Mouse (Mus musculus) forebrain, embryonic 10.5 days (tissue): Measurements from ENCODE around the gene Ehd1. TPM values are rescaled to one million over a fixed set of nuclear protein-coding genes. Genes with fewer than 3 reads are reported as not detected.
"Not testable (repeated sequence)": the region's sequence is repeated elsewhere in the genome, so short reads cannot be mapped to it uniquely, and the experiment has no call there.

Source experiments
- DNase-seq: peaks from one replicate; pipeline ENCODE4 v3.0.0-alpha.2; 2017; ENCODE audit warnings: low spot score; ENCODE audit errors: extremely low spot score
- H3K27ac ChIP-seq: fragments of 300-500 bp; sonication (generic); 2 replicates; pipeline ENCODE4 v1.5.1; 2016; ENCODE audit warnings: mild to moderate bottlenecking
- H3K27me3 ChIP-seq: fragments of 300-500 bp; sonication (generic); 2 replicates; pipeline ENCODE4 v1.6.1; 2016; ENCODE audit warnings: mild to moderate bottlenecking; ENCODE audit not compliant: poor library complexity, severe bottlenecking
- H3K36me3 ChIP-seq: fragments of 300-500 bp; sonication (generic); replicated peaks from 2 replicates; pipeline ENCODE4 v1.6.1; 2016; ENCODE audit warnings: mild to moderate bottlenecking, moderate library complexity
- H3K4me1 ChIP-seq: fragments of 300-500 bp; sonication (generic); 2 replicates; pipeline ENCODE4 v1.6.1; 2016
- H3K4me3 ChIP-seq: fragments of 300-500 bp; sonication (generic); 2 replicates; pipeline ENCODE4 v1.5.1; 2016; ENCODE audit warnings: mild to moderate bottlenecking, moderate library complexity
- H3K9me3 ChIP-seq: fragments of 300-500 bp; sonication (generic); 2 replicates; pipeline ENCODE4 v1.6.1; 2016; ENCODE audit warnings: mild to moderate bottlenecking, moderate library complexity
- WGBS: fragments of 180-500 bp; shearing (Covaris S2); methylation state at CpG from one replicate; pipeline ENCODE4 v1.1.7; 2016; 5-methylcytosine and 5-hydroxymethylcytosine counted together
- polyA plus RNA-seq: library from polyadenylated mRNA; unstranded; fragments of >200 nt; fragmentation: Nextera tagmentation; extraction: Ambion mirVana; gene quantifications from 2 replicates; pipeline ENCODE4 v1.2.1, GENCODE M21; 2016

The Ehd1 gene
- polyA plus RNA-seq, 1 experiment from 2014 or later, result 82.1 TPM

DNA sequence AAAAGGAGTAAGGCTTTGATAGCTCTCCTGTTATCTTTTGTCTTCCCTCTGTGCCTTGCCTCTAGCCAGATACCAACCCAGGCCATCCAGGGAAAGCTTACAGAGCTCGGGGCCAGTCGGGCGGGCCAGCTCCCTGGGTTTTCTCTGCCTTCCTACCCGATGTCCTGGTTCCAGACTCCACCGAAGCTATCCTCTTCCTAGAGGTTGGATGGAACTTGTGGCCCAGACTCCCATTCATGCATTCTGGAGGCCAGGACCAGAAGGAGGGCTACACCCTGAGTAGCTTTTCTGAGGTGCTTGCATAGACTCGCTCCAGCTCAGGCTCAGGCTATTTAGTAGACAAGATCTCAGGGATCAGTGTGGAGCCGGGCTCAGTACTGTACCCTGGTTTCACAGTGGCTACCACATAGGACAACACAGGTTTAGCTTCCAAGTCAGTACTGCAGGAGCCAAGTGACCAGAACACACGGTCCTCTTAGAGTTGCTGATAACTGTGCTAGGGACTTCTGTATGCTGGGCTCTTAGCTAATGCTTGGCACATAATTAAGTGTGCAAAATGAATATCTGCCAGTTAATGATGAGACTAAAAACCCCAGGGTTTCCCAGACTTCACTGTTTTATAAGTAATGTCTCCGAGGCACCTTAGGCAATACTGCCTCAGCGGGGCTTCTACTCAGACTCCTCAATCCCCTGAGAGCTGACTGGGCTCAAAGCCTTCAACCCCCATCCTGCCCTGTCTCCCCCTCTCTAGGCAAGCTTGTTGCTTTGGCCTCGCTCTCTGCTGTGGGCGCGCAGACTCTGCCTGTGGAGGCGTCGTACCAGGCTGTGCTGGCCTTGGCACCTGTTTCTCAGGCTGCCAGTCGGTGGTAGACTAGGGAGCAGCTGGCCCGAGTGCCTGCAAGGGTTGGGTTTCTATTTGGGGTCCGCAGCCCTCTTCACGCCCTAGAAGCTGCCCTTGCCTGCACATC is 10.2 kb downstream of the Ehd1 start:
- no peak overlapping the region for H3K4me3 ChIP-seq
- peaks cover 94% of the 10 kb centered on the region for H3K36me3 ChIP-seq
- H3K27me3 ChIP-seq, result no peaks in the 10 kb centered on the region
- 92% methylated on average over 19 of the region's 19 CpGs for WGBS
- no peaks in the 10 kb centered on the region for H3K9me3 ChIP-seq
- H3K4me1 ChIP-seq, result peaks cover 20% of the 10 kb centered on the region
- DNase-seq, result no peak
- H3K27ac ChIP-seq, result peak overlapping the region; percentile 21; the same call in 1 of the 2 replicates

DNA sequence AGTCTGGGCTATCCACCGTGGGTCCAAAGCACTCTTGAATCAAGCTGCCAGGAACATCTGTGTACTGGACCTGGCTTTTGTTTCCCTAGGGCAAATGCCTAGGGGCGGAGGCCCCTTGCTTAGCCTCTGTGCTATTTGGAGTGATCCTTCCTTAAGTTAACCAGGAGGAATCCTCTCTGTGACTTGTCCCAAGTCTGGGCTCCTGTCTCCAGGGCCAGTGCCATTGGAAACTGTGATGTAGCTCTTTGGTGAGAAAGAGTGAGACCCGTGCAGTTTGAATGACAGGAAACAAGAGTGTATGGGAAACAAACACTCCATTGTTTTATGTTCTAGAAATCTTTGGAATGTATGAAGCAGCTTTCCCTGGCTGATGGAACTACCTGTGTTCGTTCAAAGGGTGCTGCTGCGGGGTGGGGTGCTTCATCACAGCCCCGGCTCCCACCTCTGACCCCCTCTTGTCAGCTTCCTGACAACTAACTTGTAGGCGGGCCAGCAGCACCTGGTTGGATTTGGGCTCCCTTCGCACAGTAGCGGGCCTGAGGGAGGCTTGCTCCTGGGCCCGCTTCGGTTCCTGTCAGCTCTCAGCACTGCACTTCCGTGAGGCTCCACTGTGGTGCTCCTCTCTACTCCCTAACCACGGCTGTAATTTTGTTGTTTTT is 11.8 kb downstream of the Ehd1 start:
- no peak for DNase-seq
- Histone ChIP-seq H3K9me3 (no peaks in the 10 kb centered on the region), H3K4me3 (no peak overlapping the region), H3K27me3 (no peaks in the 10 kb centered on the region), H3K36me3 (peaks cover 91% of the 10 kb centered on the region), H3K4me1 (peaks cover 20% of the 10 kb centered on the region), H3K27ac (peak overlapping the region; percentile 33; the same call in 1 of the 2 replicates)
- WGBS, result 80% methylated on average over 13 of the region's 13 CpGs

DNA sequence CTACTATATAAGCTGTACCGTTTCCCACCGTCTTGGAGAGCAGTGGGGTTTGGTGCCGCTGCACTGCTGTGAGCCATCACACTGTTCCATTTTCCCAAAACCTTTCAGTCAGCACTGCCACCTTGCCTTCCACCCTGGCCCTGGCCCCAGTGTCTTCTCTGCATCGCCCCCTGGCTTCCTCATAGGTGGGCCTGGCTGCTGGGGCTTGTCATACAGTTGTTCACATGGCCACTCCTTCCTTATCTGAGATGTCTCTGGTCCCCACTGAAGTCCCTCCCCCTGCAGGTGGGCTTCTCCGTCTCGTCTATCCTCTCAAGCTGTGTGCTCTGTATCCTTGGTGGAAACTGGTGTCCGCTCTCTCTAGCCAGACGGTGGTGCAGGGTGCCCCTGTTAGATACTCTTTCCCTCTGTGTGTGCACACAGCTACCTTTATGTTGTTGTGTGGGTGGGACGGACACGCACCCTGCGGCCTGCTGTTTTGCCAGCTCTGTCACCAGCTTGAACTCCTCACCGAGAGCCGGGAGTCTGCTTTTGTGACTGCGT is 13.2 kb downstream of the Ehd1 start:
- H3K27ac ChIP-seq, result no peak overlapping the region
- peaks cover 20% of the 10 kb centered on the region for H3K4me1 ChIP-seq
- H3K4me3 ChIP-seq, result no peak overlapping the region
- no peaks in the 10 kb centered on the region for H3K9me3 ChIP-seq
- no peaks in the 10 kb centered on the region for H3K27me3 ChIP-seq
- no peak for DNase-seq
- peaks cover 91% of the 10 kb centered on the region for H3K36me3 ChIP-seq
- 95% methylated on average over 14 of the region's 14 CpGs for WGBS

DNA sequence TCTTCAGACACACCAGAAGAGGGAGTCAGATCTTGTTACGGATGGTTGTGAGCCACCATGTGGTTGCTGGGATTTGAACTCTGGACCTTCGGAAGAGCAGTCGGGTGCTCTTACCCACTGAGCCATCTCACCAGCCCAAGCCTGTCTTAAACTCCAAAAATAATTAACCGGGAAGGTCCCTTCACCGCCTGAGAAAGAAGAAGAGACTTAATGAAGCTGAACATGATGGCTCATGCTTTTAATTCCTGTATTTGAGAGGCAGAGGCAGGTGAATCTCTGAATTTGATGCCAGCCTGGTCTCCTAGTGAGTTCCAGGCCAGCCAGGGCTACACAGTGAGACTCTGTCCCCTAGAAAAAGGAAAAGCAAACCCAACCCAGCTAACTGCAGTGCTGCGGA is 14.2 kb downstream of the Ehd1 start:
- H3K9me3 ChIP-seq, H3K27me3 ChIP-seq, H3K4me3 ChIP-seq, DNase-seq: not testable (repeated sequence)
- peaks cover 91% of the 10 kb centered on the region for H3K36me3 ChIP-seq
- WGBS, result 94% methylated on average over 6 of the region's 6 CpGs
- peaks cover 20% of the 10 kb centered on the region for H3K4me1 ChIP-seq
- H3K27ac ChIP-seq, result peak overlapping the region; percentile 8; the same call in 1 of the 2 replicates

DNA sequence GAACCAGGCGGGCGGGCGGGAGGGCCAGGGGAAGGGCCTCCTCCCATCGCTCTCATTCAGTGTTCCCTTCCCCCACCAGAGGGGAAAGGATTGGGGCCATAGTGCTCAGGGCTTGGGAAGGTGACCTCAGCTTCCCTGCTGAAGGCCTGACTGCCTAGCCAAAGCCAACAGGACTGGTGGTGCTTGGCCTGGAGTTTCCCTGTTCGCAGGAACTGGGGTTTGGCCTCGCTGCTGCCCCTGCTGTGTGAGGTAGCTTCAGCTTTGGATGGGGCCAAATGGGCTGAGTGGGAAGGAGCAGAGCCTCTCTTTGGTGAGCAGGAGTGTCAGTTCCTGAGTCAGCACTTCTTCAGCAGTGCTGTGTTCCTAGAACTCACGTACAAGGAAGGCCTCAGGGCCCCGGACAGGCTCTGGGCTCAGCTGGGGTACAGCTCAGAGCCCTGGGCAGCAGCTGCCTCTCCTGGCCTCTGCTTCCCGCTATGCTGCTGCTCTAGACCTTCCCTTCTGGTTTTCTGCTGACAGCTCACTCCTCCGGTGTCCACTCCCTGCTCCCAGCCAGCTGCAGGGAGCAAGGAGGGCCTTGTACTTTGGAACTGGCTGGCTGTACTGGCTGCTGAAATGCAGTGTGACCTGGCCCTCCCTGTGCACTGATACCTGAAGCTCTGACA is 14.7 kb downstream of the Ehd1 start:
- no peaks in the 10 kb centered on the region for H3K27me3 ChIP-seq
- peaks cover 91% of the 10 kb centered on the region for H3K36me3 ChIP-seq
- peak overlapping the region; percentile 8; the same call in 1 of the 2 replicates for H3K27ac ChIP-seq
- H3K4me3 ChIP-seq, result no peak overlapping the region
- WGBS, result 79% methylated on average over 10 of the region's 10 CpGs
- H3K4me1 ChIP-seq, result peaks cover 20% of the 10 kb centered on the region
- H3K9me3 ChIP-seq, result no peaks in the 10 kb centered on the region
- no peak for DNase-seq

DNA sequence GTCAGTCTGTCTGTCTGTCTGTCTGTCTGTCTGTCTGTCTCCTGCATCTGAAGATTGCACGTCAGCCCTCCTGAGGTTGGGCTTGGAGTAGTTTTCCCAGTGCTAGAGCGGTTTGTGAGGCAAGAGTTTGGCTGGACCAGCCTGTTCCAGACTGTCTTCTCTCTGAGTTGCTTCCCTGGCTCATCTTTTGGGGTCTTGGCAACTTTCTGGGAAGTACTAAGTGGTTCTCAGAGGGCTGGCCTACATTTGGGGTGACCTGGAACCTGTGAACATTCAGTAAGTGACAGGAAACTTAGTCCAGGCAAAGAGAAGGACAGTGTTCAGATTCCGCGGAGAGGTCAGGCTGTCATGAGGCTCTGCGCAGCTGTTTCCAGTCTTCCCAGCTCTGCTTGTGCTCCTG is 15.7 kb downstream of the Ehd1 start:
- no peak overlapping the region for H3K4me3 ChIP-seq
- H3K36me3 ChIP-seq, result peaks cover 91% of the 10 kb centered on the region
- DNase-seq, result no peak
- no peak overlapping the region for H3K27ac ChIP-seq
- peaks cover 17% of the 10 kb centered on the region for H3K4me1 ChIP-seq
- 97% methylated on average over 5 of the region's 5 CpGs for WGBS
- H3K9me3 ChIP-seq, result no peaks in the 10 kb centered on the region
- H3K27me3 ChIP-seq, result no peaks in the 10 kb centered on the region

DNA sequence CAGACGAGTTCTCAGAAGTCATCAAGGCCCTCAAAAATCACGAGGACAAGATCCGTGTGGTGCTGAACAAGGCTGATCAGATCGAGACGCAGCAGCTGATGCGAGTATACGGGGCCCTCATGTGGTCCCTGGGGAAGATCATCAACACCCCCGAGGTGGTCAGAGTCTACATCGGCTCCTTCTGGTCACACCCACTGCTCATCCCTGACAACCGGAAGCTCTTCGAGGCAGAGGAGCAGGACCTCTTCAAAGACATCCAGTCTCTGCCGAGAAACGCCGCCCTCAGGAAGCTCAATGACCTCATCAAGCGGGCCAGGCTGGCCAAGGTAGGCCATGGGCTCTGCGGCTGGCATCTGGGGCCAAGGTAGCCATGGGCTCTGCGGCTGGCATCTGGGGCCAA is 17.8 kb downstream of the Ehd1 start:
- Histone ChIP-seq H3K27ac (no peak overlapping the region), H3K4me3 (no peak overlapping the region), H3K27me3 (no peaks in the 10 kb centered on the region), H3K4me1 (peaks cover 5% of the 10 kb centered on the region), H3K9me3 (no peaks in the 10 kb centered on the region), H3K36me3 (peaks cover 94% of the 10 kb centered on the region)
- 95% methylated on average over 17 of the region's 17 CpGs for WGBS
- no peak for DNase-seq

DNA sequence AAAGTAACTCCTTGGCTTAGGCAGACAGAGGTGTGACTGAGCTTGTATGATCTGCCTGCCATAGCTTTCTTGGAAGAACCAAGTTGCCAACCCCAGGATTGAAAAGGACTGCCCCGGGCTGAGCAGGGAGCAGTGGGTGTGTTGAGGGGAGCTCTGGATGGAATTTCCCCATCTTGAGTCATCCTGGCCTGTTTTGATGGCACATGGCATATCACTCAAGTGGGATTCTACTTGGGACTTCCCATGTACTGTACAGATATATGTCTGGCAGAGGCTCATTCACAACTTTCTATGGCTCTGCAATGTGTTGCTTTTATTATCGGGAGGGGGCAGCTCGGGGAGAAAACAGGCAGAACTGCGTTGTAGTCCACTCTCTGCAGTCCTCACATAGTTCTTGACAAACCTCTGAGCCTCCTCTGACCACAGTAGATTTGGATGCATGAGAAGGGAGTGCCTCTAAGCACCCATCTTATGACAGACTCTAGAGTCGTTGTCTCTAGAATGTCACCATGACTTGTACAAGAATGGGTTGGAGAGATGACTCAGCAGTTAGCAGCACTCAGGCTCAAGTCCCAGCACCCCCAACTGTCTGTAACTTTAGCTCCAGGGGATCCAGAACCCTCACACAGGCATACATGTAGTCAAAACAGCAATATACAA is 20.2 kb downstream of the Ehd1 start:
- Histone ChIP-seq H3K36me3 (peaks cover 91% of the 10 kb centered on the region), H3K27ac (no peak overlapping the region), H3K4me1 (peaks cover 17% of the 10 kb centered on the region), H3K27me3 (no peaks in the 10 kb centered on the region), H3K9me3 (no peaks in the 10 kb centered on the region), H3K4me3 (no peak overlapping the region)
- WGBS, result 91% methylated on average over 5 of the region's 5 CpGs
- DNase-seq, result no peak

DNA sequence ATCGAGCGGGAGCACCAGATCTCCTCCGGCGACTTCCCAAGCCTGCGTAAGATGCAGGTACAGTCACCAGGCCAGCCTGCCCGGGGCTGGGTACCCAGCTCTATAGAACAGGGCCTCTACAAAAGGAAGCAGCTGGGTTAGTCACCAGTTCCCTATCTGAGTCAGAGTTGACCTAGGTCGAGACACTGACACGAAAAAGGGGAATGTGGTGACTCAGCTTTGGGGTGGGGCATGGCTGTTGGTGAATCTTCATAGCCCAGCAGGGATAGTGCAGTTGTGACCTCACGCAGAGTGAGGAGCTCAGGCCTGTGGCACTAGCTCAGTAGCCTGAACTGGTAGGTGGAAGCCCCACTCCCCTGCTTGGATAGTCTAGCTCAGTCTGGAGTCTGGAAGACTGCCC is 21.1 kb downstream of the Ehd1 start:
- Histone ChIP-seq H3K27ac (no peak overlapping the region), H3K36me3 (peaks cover 82% of the 10 kb centered on the region), H3K27me3 (no peaks in the 10 kb centered on the region), H3K9me3 (no peaks in the 10 kb centered on the region), H3K4me1 (peaks cover 21% of the 10 kb centered on the region), H3K4me3 (no peak overlapping the region)
- 90% methylated on average over 9 of the region's 9 CpGs for WGBS
- DNase-seq, result no peak

DNA sequence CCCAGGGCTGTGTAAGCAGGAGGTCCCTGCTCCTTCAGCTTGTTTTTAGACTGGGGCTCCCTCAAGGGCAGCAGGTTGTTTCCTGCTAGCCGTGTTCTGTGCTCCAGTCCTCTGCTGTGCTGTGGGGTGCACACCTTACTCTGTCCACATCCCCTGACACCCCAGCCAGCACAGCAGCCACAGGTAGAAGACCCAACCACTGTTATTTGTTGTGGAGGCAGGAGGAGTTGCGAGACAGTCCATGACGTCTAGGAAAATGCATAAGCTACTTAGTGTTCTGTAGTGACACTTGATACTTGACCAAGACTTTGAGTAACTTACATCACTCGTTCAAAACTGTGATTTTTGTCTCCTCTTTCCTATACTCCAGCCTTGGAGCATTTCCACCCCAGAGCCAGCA is 22.5 kb downstream of the Ehd1 start:
- 0 out of 2 replicates have a peak overlapping the region, but pooled peaks have one; percentile 15 for H3K27ac ChIP-seq
- WGBS, result 89% methylated on average over 4 of the region's 4 CpGs
- no peak overlapping the region for H3K4me3 ChIP-seq
- H3K9me3 ChIP-seq, result no peaks in the 10 kb centered on the region
- H3K36me3 ChIP-seq, result peaks cover 70% of the 10 kb centered on the region
- no peak for DNase-seq
- peaks cover 24% of the 10 kb centered on the region for H3K4me1 ChIP-seq
- no peaks in the 10 kb centered on the region for H3K27me3 ChIP-seq

DNA sequence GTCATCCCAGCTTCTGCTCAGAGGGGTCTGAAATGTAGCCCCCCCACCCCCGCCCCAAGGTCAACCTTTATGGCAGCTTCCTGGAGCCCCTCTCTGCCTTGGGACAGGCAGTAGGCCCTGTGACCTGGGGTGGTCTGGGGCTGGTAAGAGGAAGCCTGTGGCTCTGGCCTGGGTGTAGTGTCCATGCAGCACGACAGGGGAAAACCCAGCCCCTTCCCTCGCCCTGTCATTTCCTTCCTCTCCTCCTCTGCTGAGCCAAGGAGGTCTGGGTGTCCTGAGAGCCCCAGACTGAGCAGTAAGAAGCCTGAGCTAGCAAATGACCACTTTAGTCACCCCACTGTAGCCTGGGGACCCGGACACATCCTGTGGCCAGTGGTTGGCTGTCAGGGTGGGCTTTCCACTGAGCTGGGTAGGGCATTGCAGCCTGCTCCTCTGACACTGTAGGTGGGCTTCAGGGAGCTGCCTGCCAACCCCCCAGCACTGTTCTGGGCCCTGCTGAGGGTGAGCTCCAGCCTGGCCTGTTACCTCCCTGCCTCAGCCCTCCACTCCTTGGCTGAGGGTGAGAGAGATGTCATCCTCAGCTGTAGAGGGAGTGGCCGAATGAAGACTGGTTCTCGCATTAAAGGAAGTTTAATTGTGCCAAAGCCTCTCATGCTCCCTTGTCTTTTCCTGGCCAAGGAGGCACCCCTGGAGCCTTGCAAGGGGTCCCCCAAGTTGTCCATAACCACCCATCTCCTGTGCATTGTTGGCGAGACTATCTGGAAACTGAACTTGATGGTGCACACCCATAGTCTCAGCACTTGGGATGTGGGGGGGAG is 23.1 kb downstream of the Ehd1 start:
- Histone ChIP-seq H3K9me3 (no peaks in the 10 kb centered on the region), H3K4me1 (peaks cover 26% of the 10 kb centered on the region), H3K27me3 (no peaks in the 10 kb centered on the region), H3K27ac (peak overlapping the region; percentile 22; the same call in 1 of the 2 replicates), H3K36me3 (peaks cover 64% of the 10 kb centered on the region), H3K4me3 (no peak overlapping the region)
- 88% methylated on average over 7 of the region's 7 CpGs for WGBS
- DNase-seq, result no peak
